Mouse (Mus musculus) forebrain, embryonic 10.5 days (tissue): Measurements from ENCODE around the gene Ino80b. TPM values are rescaled to one million over a fixed set of nuclear protein-coding genes. Genes with fewer than 3 reads are reported as not detected.
A peak's percentile ranks its signal among the peaks of the same experiment; 100 is the strongest.
"Not testable (repeated sequence)": the region's sequence is repeated elsewhere in the genome, so short reads cannot be mapped to it uniquely, and the experiment has no call there.

Experiments
- DNase-seq: peaks from one replicate; pipeline ENCODE4 v3.0.0-alpha.2; 2017; ENCODE audit warnings: low spot score; ENCODE audit errors: extremely low spot score
- H3K27ac ChIP-seq: fragments of 300-500 bp; sonication (generic); 2 replicates; pipeline ENCODE4 v1.5.1; 2016; ENCODE audit warnings: mild to moderate bottlenecking
- H3K27me3 ChIP-seq: fragments of 300-500 bp; sonication (generic); 2 replicates; pipeline ENCODE4 v1.6.1; 2016; ENCODE audit warnings: mild to moderate bottlenecking; ENCODE audit not compliant: poor library complexity, severe bottlenecking
- H3K36me3 ChIP-seq: fragments of 300-500 bp; sonication (generic); replicated peaks from 2 replicates; pipeline ENCODE4 v1.6.1; 2016; ENCODE audit warnings: mild to moderate bottlenecking, moderate library complexity
- H3K4me1 ChIP-seq: fragments of 300-500 bp; sonication (generic); 2 replicates; pipeline ENCODE4 v1.6.1; 2016
- H3K4me3 ChIP-seq: fragments of 300-500 bp; sonication (generic); 2 replicates; pipeline ENCODE4 v1.5.1; 2016; ENCODE audit warnings: mild to moderate bottlenecking, moderate library complexity
- H3K9me3 ChIP-seq: fragments of 300-500 bp; sonication (generic); 2 replicates; pipeline ENCODE4 v1.6.1; 2016; ENCODE audit warnings: mild to moderate bottlenecking, moderate library complexity
- WGBS: fragments of 180-500 bp; shearing (Covaris S2); methylation state at CpG from one replicate; pipeline ENCODE4 v1.1.7; 2016; 5-methylcytosine and 5-hydroxymethylcytosine counted together
- polyA plus RNA-seq: library from polyadenylated mRNA; unstranded; fragments of >200 nt; fragmentation: Nextera tagmentation; extraction: Ambion mirVana; gene quantifications from 2 replicates; pipeline ENCODE4 v1.2.1, GENCODE M21; 2016

Gene Ino80b
- polyA plus RNA-seq, result 17.5 and 19.2 TPM in 2 replicates

- Histone ChIP-seq H3K4me3 (peak within 1 kb of the TSS; percentile 67), H3K27ac (peak within 1 kb of the TSS; percentile 91), H3K27me3 (no peaks in the 10 kb centered on the region), H3K9me3 (no peaks in the 10 kb centered on the region), H3K4me1 (peaks cover 45% of the 10 kb centered on the region), H3K36me3 (peaks cover 9% of the 10 kb centered on the region; the same call in 1 of the 2 replicates)
- WGBS, result 23% methylated on average over 5 of the region's 5 CpGs
- DNase-seq, result no peak
Measured at GRCm38 (mm10) chr6:83125331-83125730, at the start of gene Ino80b. Gene Ino80b (minus strand): TSS chr6:83125431.

GRCm38 (mm10) chr6:83172240-83172920, 47.1 kb upstream of the Ino80b start:
- Histone ChIP-seq H3K27ac (no peak overlapping the region), H3K4me1 (peaks cover 14% of the 10 kb centered on the region), H3K4me3 (no peak overlapping the region), H3K27me3 (no peaks in the 10 kb centered on the region), H3K36me3 (0 out of 2 replicates have a peak, but pooled peaks cover 5% of the 10 kb centered on the region), H3K9me3 (no peaks in the 10 kb centered on the region)
- 63% methylated on average over 9 of the region's 9 CpGs for WGBS
- DNase-seq, result no peak

GRCm38 (mm10) chr6:83171063-83171462, 45.8 kb upstream of the Ino80b start:
- Histone ChIP-seq H3K9me3 (no peaks in the 10 kb centered on the region), H3K4me1 (peaks cover 26% of the 10 kb centered on the region), H3K27me3 (no peaks in the 10 kb centered on the region), H3K27ac (no peak overlapping the region), H3K36me3 (0 out of 2 replicates have a peak, but pooled peaks cover 1% of the 10 kb centered on the region), H3K4me3 (no peak overlapping the region)
- WGBS, result 80% methylated on average over 5 of the region's 5 CpGs
- no peak for DNase-seq

GRCm38 (mm10) chr6:83169872-83170271, 44.6 kb upstream of the Ino80b start:
- no peak overlapping the region for H3K27ac ChIP-seq
- H3K36me3 ChIP-seq, result no peaks in the 10 kb centered on the region
- no peaks in the 10 kb centered on the region for H3K27me3 ChIP-seq
- 92% methylated on average over 5 of the region's 5 CpGs for WGBS
- DNase-seq, result no peak
- H3K4me3 ChIP-seq, result no peak overlapping the region
- H3K9me3 ChIP-seq, result no peaks in the 10 kb centered on the region
- H3K4me1 ChIP-seq, result peaks cover 32% of the 10 kb centered on the region

GRCm38 (mm10) chr6:83166243-83166630, 41.0 kb upstream of the Ino80b start:
- H3K4me1 ChIP-seq, result peaks cover 41% of the 10 kb centered on the region
- peak overlapping the region; percentile 99 for H3K27ac ChIP-seq

GRCm38 (mm10) chr6:83165607-83166242, 40.5 kb upstream of the Ino80b start, which contains the start of gene Dctn1:
Gene Dctn1 (plus strand): TSS chr6:83165920.
- Histone ChIP-seq H3K9me3 (no peaks in the 10 kb centered on the region), H3K27ac (peak within 1 kb of the TSS; percentile 99), H3K4me1 (peaks cover 43% of the 10 kb centered on the region), H3K27me3 (peaks cover 27% of the 10 kb centered on the region), H3K4me3 (peak within 1 kb of the TSS; percentile 94), H3K36me3 (no peaks in the 10 kb centered on the region)
- WGBS, result under 1% methylated on average over 58 of the region's 58 CpGs
- peak; percentile 94 for DNase-seq

More at GRCm38 (mm10) chr6:83166243-83166630, 41.0 kb upstream of the Ino80b start:
- H3K27me3 ChIP-seq, result peaks cover 22% of the 10 kb centered on the region
- peak overlapping the region; percentile 94 for H3K4me3 ChIP-seq
- no peaks in the 10 kb centered on the region for H3K9me3 ChIP-seq
- peak; percentile 41 for DNase-seq
- under 1% methylated on average over 12 of the region's 12 CpGs for WGBS
- H3K36me3 ChIP-seq, result no peaks in the 10 kb centered on the region

- Histone ChIP-seq H3K4me3 (peak overlapping the region; percentile 94), H3K27ac (peak overlapping the region; percentile 99), H3K36me3 (no peaks in the 10 kb centered on the region), H3K27me3 (peaks cover 33% of the 10 kb centered on the region), H3K4me1 (peaks cover 43% of the 10 kb centered on the region), H3K9me3 (no peaks in the 10 kb centered on the region)
- DNase-seq, result no peak
- WGBS, result 4% methylated on average over 6 of the region's 6 CpGs
Measured at GRCm38 (mm10) chr6:83165026-83165606, 39.9 kb upstream of the Ino80b start.

- Histone ChIP-seq H3K9me3 (no peaks in the 10 kb centered on the region), H3K36me3 (no peaks in the 10 kb centered on the region), H3K27me3 (peaks cover 38% of the 10 kb centered on the region), H3K27ac (0 out of 2 replicates have a peak overlapping the region, but pooled peaks have one; percentile 9), H3K4me1 (peaks cover 43% of the 10 kb centered on the region), H3K4me3 (peak overlapping the region; percentile 45)
- peak; percentile 72 for DNase-seq
- WGBS, result 1% methylated on average over 8 of the region's 8 CpGs
Measured at GRCm38 (mm10) chr6:83162701-83163100, 37.5 kb upstream of the Ino80b start.

GRCm38 (mm10) chr6:83161921-83162641, 36.9 kb upstream of the Ino80b start:
- H3K9me3 ChIP-seq, result no peaks in the 10 kb centered on the region
- H3K4me3 ChIP-seq, result peak overlapping the region; percentile 45
- peaks cover 38% of the 10 kb centered on the region for H3K27me3 ChIP-seq
- peaks cover 39% of the 10 kb centered on the region for H3K4me1 ChIP-seq
- DNase-seq, result peak; percentile 44
- no peaks in the 10 kb centered on the region for H3K36me3 ChIP-seq
- H3K27ac ChIP-seq, result peak overlapping the region; percentile 58; the same call in 1 of the 2 replicates
- WGBS, result under 1% methylated on average over 49 of the region's 49 CpGs

- Histone ChIP-seq H3K36me3 (no peaks in the 10 kb centered on the region), H3K27ac (peak overlapping the region; percentile 58; the same call in 1 of the 2 replicates), H3K4me3 (peak overlapping the region; percentile 45), H3K27me3 (peaks cover 38% of the 10 kb centered on the region), H3K9me3 (no peaks in the 10 kb centered on the region), H3K4me1 (peaks cover 35% of the 10 kb centered on the region)
- WGBS, result 5% methylated on average over 19 of the region's 19 CpGs
- no peak for DNase-seq
Measured at GRCm38 (mm10) chr6:83161442-83161841, 36.2 kb upstream of the Ino80b start.

GRCm38 (mm10) chr6:83159456-83159855, 34.2 kb upstream of the Ino80b start:
- H3K27me3 ChIP-seq, result peaks cover 47% of the 10 kb centered on the region
- H3K4me3 ChIP-seq, H3K36me3 ChIP-seq, DNase-seq, H3K9me3 ChIP-seq, H3K27ac ChIP-seq: not testable (repeated sequence)
- 39% methylated on average over 3 of the region's 3 CpGs for WGBS
- H3K4me1 ChIP-seq, result peaks cover 45% of the 10 kb centered on the region

- peaks cover 31% of the 10 kb centered on the region for H3K36me3 ChIP-seq
- WGBS, result 1% methylated on average over 32 of the region's 32 CpGs
- peaks cover 43% of the 10 kb centered on the region for H3K4me1 ChIP-seq
- H3K4me3 ChIP-seq, result peak within 1 kb of the TSS; percentile 68
- H3K27me3 ChIP-seq, result peaks cover 26% of the 10 kb centered on the region
- no peaks in the 10 kb centered on the region for H3K9me3 ChIP-seq
- peak; percentile 91 for DNase-seq
- H3K27ac ChIP-seq, result peak within 1 kb of the TSS; percentile 83
Measured at GRCm38 (mm10) chr6:83156259-83156684, 31.0 kb upstream of the Ino80b start, which contains the start of the genes Wdr54 and 1700003E16Rik. Gene Wdr54 (minus strand): TSS chr6:83156397. Gene 1700003E16Rik (plus strand): TSS chr6:83156404.
